Mouse (Mus musculus) liver, embryonic 12.5 days (tissue): ENCODE results near the gene Zfp683. TPM values are rescaled to one million over a fixed set of nuclear protein-coding genes. Genes with fewer than 3 reads are reported as not detected.
A peak's percentile ranks its signal among the peaks of the same experiment; 100 is the strongest.

Experiments
- ATAC-seq: fragments of 200-750 bp; cut with Nextera tagmentation; 2 replicates; pipeline ENCODE4 v1.8.0; 2017; ENCODE audit warnings: moderate number of reproducible peaks, mild to moderate bottlenecking, moderate library complexity
- H3K27ac ChIP-seq: fragments of 300-500 bp; sonication (generic); 2 replicates; pipeline ENCODE4 v1.5.1; 2016; ENCODE audit warnings: mild to moderate bottlenecking
- H3K27me3 ChIP-seq: fragments of 300-500 bp; sonication (generic); replicated peaks from 2 replicates; pipeline ENCODE4 v1.6.1; 2016; ENCODE audit warnings: mild to moderate bottlenecking, moderate library complexity
- H3K36me3 ChIP-seq: fragments of 300-500 bp; sonication (generic); 2 replicates; pipeline ENCODE4 v1.6.1; 2016; ENCODE audit warnings: mild to moderate bottlenecking, moderate library complexity
- H3K4me1 ChIP-seq: fragments of 300-500 bp; sonication (generic); 2 replicates; pipeline ENCODE4 v1.6.1; 2016
- H3K4me2 ChIP-seq: fragments of 300-500 bp; sonication (generic); 2 replicates; pipeline ENCODE4 v1.6.1; 2016; ENCODE audit warnings: mild to moderate bottlenecking, moderate library complexity
- H3K4me3 ChIP-seq: fragments of 300-500 bp; sonication (generic); 2 replicates; pipeline ENCODE4 v1.5.1; 2016; ENCODE audit warnings: mild to moderate bottlenecking, moderate library complexity
- H3K9ac ChIP-seq: fragments of 300-500 bp; sonication (generic); 2 replicates; pipeline ENCODE4 v1.6.1; 2016; ENCODE audit warnings: mild to moderate bottlenecking, moderate library complexity
- H3K9me3 ChIP-seq: fragments of 300-500 bp; sonication (generic); replicated peaks from 2 replicates; pipeline ENCODE4 v1.6.1; 2016; ENCODE audit warnings: mild to moderate bottlenecking, moderate library complexity
- WGBS: fragments of 180-500 bp; shearing (Covaris S2); methylation state at CpG from one replicate; pipeline ENCODE4 v1.1.7; 2016; ENCODE audit not compliant: insufficient replicate concordance; 5-methylcytosine and 5-hydroxymethylcytosine counted together
- polyA plus RNA-seq: library from polyadenylated mRNA; unstranded; fragments of >200 nt; fragmentation: Nextera tagmentation; extraction: Ambion mirVana; gene quantifications from 2 replicates; pipeline ENCODE4 v1.2.1, GENCODE M21; 2016

The Zfp683 gene
- polyA plus RNA-seq, 1 experiment from 2014 or later = not detected

GRCm38 (mm10) chr4:134096120-134096519 lies 42.5 kb downstream of the Zfp683 start:
- H3K4me1 ChIP-seq = peaks cover 5% of the 10 kb centered on the region
- no peak overlapping the region for H3K9ac ChIP-seq
- H3K27me3 ChIP-seq = no peaks in the 10 kb centered on the region
- no peaks in the 10 kb centered on the region for H3K9me3 ChIP-seq
- 72% methylated on average over 3 of the region's 3 CpGs for WGBS
- no peak for ATAC-seq
- no peaks in the 10 kb centered on the region for H3K36me3 ChIP-seq
- H3K4me3 ChIP-seq = no peak overlapping the region
- no peak overlapping the region for H3K4me2 ChIP-seq
- no peak overlapping the region for H3K27ac ChIP-seq

GRCm38 (mm10) chr4:134097015-134097608 lies 43.5 kb downstream of the Zfp683 start:
- Histone ChIP-seq H3K4me3 (no peak overlapping the region), H3K9ac (no peak overlapping the region), H3K27me3 (no peaks in the 10 kb centered on the region), H3K27ac (peak overlapping the region; percentile 7; the same call in 1 of the 2 replicates), H3K9me3 (no peaks in the 10 kb centered on the region), H3K4me1 (peaks cover 10% of the 10 kb centered on the region), H3K4me2 (no peak overlapping the region), H3K36me3 (no peaks in the 10 kb centered on the region)
- 21% methylated on average over 5 of the region's 5 CpGs for WGBS
- ATAC-seq = no peak

- H3K27me3 ChIP-seq = no peaks in the 10 kb centered on the region
- ATAC-seq = no peak
- H3K27ac ChIP-seq = 0 out of 2 replicates have a peak overlapping the region, but pooled peaks have one; percentile 15
- H3K36me3 ChIP-seq = no peaks in the 10 kb centered on the region
- WGBS = 25% methylated on average over 8 of the region's 8 CpGs
- no peak overlapping the region for H3K4me3 ChIP-seq
- no peaks in the 10 kb centered on the region for H3K9me3 ChIP-seq
- no peak overlapping the region for H3K4me2 ChIP-seq
- no peak overlapping the region for H3K9ac ChIP-seq
- H3K4me1 ChIP-seq = peaks cover 24% of the 10 kb centered on the region
These were observed 45.0 kb downstream of the Zfp683 start for GRCm38 (mm10) chr4:134098628-134099027.

GRCm38 (mm10) chr4:134100245-134100644 lies 46.6 kb downstream of the Zfp683 start:
- no peak overlapping the region for H3K4me3 ChIP-seq
- no peaks in the 10 kb centered on the region for H3K9me3 ChIP-seq
- H3K27ac ChIP-seq = no peak overlapping the region
- H3K4me1 ChIP-seq = peaks cover 27% of the 10 kb centered on the region
- H3K27me3 ChIP-seq = no peaks in the 10 kb centered on the region
- no peak for ATAC-seq
- H3K36me3 ChIP-seq = no peaks in the 10 kb centered on the region
- no peak overlapping the region for H3K9ac ChIP-seq
- 71% methylated on average over 4 of the region's 4 CpGs for WGBS
- no peak overlapping the region for H3K4me2 ChIP-seq

- H3K9me3 ChIP-seq = no peaks in the 10 kb centered on the region
- H3K4me3 ChIP-seq = peak within 1 kb of the TSS; percentile 77
- no peaks in the 10 kb centered on the region for H3K27me3 ChIP-seq
- H3K36me3 ChIP-seq = no peaks in the 10 kb centered on the region
- ATAC-seq = peak; percentile 89
- peak within 1 kb of the TSS; percentile 84 for H3K4me2 ChIP-seq
- 16% methylated on average over 34 of the region's 34 CpGs for WGBS
- H3K9ac ChIP-seq = peak within 1 kb of the TSS; percentile 67
- peaks cover 47% of the 10 kb centered on the region for H3K4me1 ChIP-seq
- peak within 1 kb of the TSS; percentile 59 for H3K27ac ChIP-seq
These were observed 48.5 kb downstream of the Zfp683 start, which contains the start of gene Ubxn11 for GRCm38 (mm10) chr4:134101979-134102741. Gene Ubxn11 (plus strand): TSS chr4:134102570.

GRCm38 (mm10) chr4:134102742-134103119 lies 49.1 kb downstream of the Zfp683 start:
- peak; percentile 75 for ATAC-seq
- H3K9me3 ChIP-seq = no peaks in the 10 kb centered on the region
- peak overlapping the region; percentile 77 for H3K4me3 ChIP-seq
- H3K9ac ChIP-seq = peak overlapping the region; percentile 67
- H3K27me3 ChIP-seq = no peaks in the 10 kb centered on the region
- H3K36me3 ChIP-seq = no peaks in the 10 kb centered on the region
- peak overlapping the region; percentile 59 for H3K27ac ChIP-seq
- peaks cover 52% of the 10 kb centered on the region for H3K4me1 ChIP-seq
- peak overlapping the region; percentile 84 for H3K4me2 ChIP-seq
- under 1% methylated on average over 21 of the region's 21 CpGs for WGBS

GRCm38 (mm10) chr4:134106105-134106504 lies 52.5 kb downstream of the Zfp683 start:
- ATAC-seq = peak; percentile 62
- no peak overlapping the region for H3K9ac ChIP-seq
- peak overlapping the region; percentile 27 for H3K4me2 ChIP-seq
- no peak overlapping the region for H3K4me3 ChIP-seq
- no peaks in the 10 kb centered on the region for H3K9me3 ChIP-seq
- WGBS = 19% methylated on average over 7 of the region's 7 CpGs
- H3K36me3 ChIP-seq = no peaks in the 10 kb centered on the region
- H3K27ac ChIP-seq = peak overlapping the region; percentile 71
- no peaks in the 10 kb centered on the region for H3K27me3 ChIP-seq
- H3K4me1 ChIP-seq = peaks cover 72% of the 10 kb centered on the region

- H3K9ac ChIP-seq = no peak overlapping the region
- H3K36me3 ChIP-seq = no peaks in the 10 kb centered on the region
- no peaks in the 10 kb centered on the region for H3K9me3 ChIP-seq
- H3K27me3 ChIP-seq = no peaks in the 10 kb centered on the region
- no peak overlapping the region for H3K4me3 ChIP-seq
- H3K4me2 ChIP-seq = no peak overlapping the region
- no peak for ATAC-seq
- peaks cover 79% of the 10 kb centered on the region for H3K4me1 ChIP-seq
- 75% methylated on average over 7 of the region's 7 CpGs for WGBS
- no peak overlapping the region for H3K27ac ChIP-seq
These were observed 54.1 kb downstream of the Zfp683 start for GRCm38 (mm10) chr4:134107730-134108129.

- peaks cover 79% of the 10 kb centered on the region for H3K4me1 ChIP-seq
- no peaks in the 10 kb centered on the region for H3K9me3 ChIP-seq
- H3K4me3 ChIP-seq = no peak overlapping the region
- no peaks in the 10 kb centered on the region for H3K36me3 ChIP-seq
- no peak overlapping the region for H3K4me2 ChIP-seq
- no peak overlapping the region for H3K9ac ChIP-seq
- no peak overlapping the region for H3K27ac ChIP-seq
- WGBS = 67% methylated on average over 5 of the region's 5 CpGs
- H3K27me3 ChIP-seq = no peaks in the 10 kb centered on the region
- no peak for ATAC-seq
These were observed 54.6 kb downstream of the Zfp683 start for GRCm38 (mm10) chr4:134108196-134108595.

Other genes with a start within 250 kb of the Zfp683 start
- 60.9 and 63.1 TPM in 2 replicates for gene Rps6ka1, start 166.0 kb upstream of the Zfp683 start, polyA plus RNA-seq
- gene Hmgn2, start 85.2 kb upstream of the Zfp683 start, polyA plus RNA-seq = 971 and 1,001 TPM in 2 replicates
- gene Dhdds, start 52.9 kb upstream of the Zfp683 start, polyA plus RNA-seq = 24.5 and 25.6 TPM in 2 replicates
- gene Lin28a, start 35.0 kb upstream of the Zfp683 start, polyA plus RNA-seq = 4.2 and 5.8 TPM in 2 replicates
- 0.71 and 0.82 TPM in 2 replicates for gene Crybg2, start 7.0 kb downstream of the Zfp683 start, polyA plus RNA-seq
- 18.5 and 21.5 TPM in 2 replicates for gene Cd52, start 41.2 kb downstream of the Zfp683 start, polyA plus RNA-seq
- gene Ubxn11, start 48.7 kb downstream of the Zfp683 start, polyA plus RNA-seq = 3.4 and 3.7 TPM in 2 replicates
- 187 and 205 TPM in 2 replicates for gene Sh3bgrl3, start 75.0 kb downstream of the Zfp683 start, polyA plus RNA-seq
- 37.5 and 38.0 TPM in 2 replicates for gene Cep85, start 133.3 kb downstream of the Zfp683 start, polyA plus RNA-seq
- gene Gm7534, start 149.2 kb downstream of the Zfp683 start, polyA plus RNA-seq = not detected in 2 replicates
- not detected in 2 replicates for gene Catsper4, start 173.5 kb downstream of the Zfp683 start, polyA plus RNA-seq
- gene Cnksr1, start 184.6 kb downstream of the Zfp683 start, polyA plus RNA-seq = 0.19 TPM in 1 of 2 replicates, not detected in the other
- gene E130218I03Rik, start 189.8 kb downstream of the Zfp683 start, polyA plus RNA-seq = 0.30 and 0.48 TPM in 2 replicates
- 15.7 and 16.5 TPM in 2 replicates for gene Zfp593, start 191.8 kb downstream of the Zfp683 start, polyA plus RNA-seq
- not detected in 2 replicates for gene Gm30191, start 193.1 kb downstream of the Zfp683 start, polyA plus RNA-seq
- gene Grrp1, start 200.3 kb downstream of the Zfp683 start, polyA plus RNA-seq = 1.5 and 1.8 TPM in 2 replicates
- gene Pdik1l, start 234.1 kb downstream of the Zfp683 start, polyA plus RNA-seq = 14.9 and 16.4 TPM in 2 replicates